Mouse (Mus musculus) lung, postnatal 0 days (tissue): ENCODE data around the gene Gemin7.

Experiments
- CTCF ChIP-seq: IDR thresholded peaks from 2 replicates; pipeline ENCODE4 v1.5.1; 2016; ENCODE audit warnings: antibody characterized with exemption, mild to moderate bottlenecking
- EP300 ChIP-seq: IDR thresholded peaks from 2 replicates; pipeline ENCODE4 v1.6.1; 2016; ENCODE audit warnings: antibody characterized with exemption, mild to moderate bottlenecking, control low read depth

GRCm38 (mm10) chr7:19615036-19615577, 37.7 kb upstream of the Gemin7 start:
- TF ChIP-seq CTCF (no peak), EP300 (no peak)
